Mouse (Mus musculus): ENCODE measurements around the gene Pde8b.
A peak's percentile ranks its signal among the peaks of the same experiment; 100 is the strongest.

Pde8b gene

DNA sequence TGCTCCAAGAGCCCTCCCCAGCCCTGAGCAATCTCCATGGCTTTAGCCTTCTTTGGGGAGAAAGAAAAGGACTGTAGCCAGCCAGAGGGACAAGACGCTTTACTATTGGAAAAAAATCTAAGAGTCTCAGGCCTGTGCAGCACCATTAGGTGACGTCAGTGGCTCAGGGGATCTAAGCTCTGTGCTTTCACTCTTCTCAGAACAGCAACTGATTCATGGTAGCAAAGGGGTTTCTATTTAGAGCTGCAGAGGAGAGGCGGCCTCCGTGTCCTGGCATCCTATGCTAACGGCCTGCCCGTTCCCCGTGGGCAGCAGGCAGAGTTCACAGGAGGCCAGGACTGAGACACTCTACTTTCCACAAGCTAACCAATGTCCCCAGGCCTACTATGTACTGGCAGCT, 169.1 kb downstream of the Pde8b start:
- no peak for DNase-seq (ENCODE audit: low spot score)

DNA sequence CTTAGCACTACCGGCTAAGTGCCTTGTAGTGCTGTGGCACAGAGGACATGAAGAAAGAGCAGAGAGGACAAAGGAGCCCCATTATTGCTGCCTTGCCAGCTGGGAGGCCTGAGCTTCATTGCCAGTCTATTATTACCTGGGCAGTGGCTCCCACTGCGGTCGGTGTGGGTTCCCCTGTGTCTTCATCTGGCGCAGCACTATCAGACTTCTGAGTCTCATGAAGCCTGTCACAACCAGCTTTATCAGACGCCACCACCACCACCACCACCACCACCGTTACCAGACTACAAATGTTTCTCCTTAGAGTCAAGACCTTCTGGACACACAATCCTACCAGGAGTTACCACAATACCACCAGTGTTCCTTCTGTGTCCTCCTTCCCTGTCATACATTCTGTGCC, 171.6 kb downstream of the Pde8b start:
- no peak for DNase-seq (ENCODE audit: low spot score)

DNA sequence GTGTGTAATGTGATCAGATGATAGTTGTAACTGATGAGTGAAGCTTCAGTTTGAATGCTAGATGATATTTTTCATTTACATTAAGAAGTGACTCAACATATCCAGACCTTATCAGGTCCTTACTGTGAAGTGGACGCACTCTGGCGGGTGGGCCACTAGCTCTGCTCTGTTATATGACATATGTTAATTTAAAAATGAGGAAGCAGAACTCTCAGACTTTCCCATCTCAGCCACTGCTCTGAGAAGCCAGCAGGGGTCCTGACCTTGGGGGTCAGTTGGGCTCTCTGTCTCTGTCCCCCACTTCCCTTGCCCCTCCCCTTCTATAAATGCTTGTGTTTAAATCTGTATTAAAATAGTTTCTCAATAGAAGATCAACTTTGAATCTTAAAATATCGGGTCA, 172.4 kb downstream of the Pde8b start:
- no peak for DNase-seq (ENCODE audit: low spot score)

DNA sequence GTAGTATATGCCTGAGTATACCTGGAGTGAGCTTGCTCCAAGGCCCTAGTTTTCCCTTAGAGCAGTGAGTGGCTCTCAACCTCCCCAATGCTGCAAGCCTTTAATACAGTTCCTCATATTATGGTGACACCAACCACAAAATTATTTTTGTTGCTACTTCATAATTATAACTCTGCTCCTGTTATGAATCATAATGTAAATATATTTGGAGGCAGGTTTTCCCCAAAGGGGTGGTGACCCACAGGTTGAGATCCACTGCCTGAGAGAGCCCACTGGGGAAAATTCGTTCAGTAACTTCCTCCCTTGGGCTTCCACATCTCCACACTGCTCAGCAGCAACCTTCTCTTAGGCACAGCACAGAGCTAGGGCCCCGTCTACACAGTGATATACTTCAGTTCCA, 174.0 kb downstream of the Pde8b start:
- DNase-seq (ENCODE audit: low spot score): no peak

DNA sequence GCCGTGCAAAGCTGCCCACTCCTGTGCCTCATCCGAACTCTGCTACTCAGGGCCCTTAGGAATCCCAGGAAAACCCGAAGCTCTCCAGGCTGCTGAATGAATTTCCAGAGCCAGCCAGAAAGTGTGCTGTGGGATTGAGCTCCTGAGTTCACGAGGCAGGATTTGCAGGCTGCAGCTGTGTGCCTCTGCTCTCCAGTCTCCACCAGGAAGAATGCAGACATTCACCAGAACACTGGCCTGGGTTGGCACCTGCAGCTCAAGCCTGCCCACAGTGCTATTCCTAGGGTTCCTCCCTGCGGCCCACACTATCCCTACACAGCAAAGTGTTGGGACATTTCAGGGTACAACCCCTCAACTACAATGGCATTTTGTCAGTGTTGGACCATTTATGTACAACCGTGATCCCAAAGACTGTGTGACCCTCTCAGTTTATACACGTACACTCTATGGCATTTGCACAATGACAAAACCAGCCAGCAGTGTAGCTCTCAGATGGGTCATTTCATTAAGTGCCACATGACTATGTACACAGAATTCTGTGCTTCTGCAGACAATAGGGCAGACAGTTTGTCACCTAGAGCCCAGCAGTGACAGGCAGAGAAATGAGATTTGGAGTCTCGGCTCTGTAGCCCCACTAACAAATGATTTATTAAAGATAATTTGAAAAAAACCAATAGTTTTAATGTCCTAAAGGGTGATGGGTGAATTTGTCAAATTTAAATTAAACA, 176.5 kb downstream of the Pde8b start:
- DNase-seq (ENCODE audit: low spot score): peak; percentile 27

DNA sequence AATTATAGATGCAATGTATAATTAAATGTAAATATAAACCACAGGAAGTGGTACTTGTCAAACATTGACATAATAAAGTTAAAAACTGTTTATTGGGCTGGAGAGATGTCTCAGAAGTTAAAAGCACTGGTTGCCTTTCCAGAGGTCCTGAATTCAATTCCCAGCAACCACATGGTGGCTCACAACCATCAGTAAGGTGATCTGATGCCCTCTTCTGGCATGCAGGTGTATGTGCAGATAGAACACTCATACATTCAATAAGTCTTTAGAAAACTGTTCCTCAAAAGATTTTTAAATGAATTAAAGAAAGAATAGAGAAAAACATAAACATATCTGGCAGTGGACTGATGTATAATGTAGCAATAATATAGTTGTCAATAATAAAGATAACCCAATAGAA, 179.9 kb downstream of the Pde8b start:
- DNase-seq (ENCODE audit: low spot score): no peak

DNA sequence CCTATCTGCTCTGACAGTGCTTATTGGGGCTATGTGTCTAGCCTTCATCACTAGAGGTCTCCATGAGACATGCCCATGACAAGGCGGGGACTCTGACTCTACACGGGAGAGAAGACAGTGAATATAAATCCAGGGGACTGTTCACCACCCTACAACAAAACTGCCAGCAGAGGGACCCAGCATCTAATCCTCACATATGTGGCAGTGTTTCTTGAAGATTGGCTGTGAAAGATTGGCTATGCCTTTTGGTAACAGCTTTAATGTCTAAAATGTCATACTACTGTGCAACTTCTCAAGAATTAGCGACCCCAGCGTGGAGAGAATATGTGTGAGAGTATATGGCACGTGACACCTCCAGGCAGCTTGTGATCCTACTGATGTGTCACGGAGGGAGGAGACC, 182.3 kb downstream of the Pde8b start:
- no peak for DNase-seq (ENCODE audit: low spot score)

DNA sequence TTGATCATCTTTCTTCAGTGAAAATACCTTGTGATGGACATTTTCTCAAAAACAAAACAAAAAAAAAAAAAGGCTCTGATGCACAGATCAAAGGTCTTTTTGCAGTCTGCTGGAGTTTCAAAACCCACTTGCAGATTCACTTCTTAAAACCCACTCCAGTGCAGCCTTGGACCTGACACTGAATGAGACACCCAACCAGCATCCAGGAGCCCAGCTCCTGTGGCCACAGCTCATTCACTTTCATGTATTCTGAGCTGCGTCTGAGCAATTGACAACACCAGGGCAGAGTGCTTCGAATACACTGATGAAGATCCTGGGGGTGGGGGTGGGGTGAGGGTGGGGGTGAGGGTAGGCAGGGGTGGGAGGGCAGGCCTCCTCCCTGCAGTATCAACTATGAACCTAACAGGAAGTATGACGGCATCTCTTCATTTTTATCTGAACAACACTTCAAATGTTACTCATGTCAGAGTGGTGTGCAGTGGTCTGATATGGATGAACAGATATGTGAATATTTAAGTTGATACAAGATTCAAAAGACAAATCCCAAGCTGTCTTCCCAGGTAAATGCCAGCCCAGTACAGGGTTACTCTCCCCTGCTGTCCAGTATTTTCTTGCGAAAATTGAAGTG, 186.6 kb downstream of the Pde8b start:
- no peak for DNase-seq (ENCODE audit: low spot score)

DNA sequence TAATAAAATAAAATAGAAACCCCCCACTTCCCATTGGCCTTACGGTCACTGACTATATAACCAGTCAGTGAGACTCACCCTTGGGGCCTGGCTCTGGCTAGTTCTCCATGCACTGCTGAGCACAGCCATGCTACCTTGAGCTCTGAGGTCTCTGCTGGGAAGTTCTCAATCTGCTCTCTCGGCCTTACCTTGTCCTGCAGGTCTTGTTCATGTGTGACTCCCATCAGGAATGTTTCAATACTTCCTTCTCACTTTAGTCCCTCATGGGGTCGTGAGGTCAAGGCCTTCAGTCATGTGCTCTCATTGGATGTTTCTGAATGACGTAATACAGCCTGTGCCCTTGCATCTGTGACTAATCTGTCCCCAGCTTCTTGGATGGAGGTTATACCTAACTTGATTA, 191.3 kb downstream of the Pde8b start:
- no peak for DNase-seq (ENCODE audit: low spot score)

DNA sequence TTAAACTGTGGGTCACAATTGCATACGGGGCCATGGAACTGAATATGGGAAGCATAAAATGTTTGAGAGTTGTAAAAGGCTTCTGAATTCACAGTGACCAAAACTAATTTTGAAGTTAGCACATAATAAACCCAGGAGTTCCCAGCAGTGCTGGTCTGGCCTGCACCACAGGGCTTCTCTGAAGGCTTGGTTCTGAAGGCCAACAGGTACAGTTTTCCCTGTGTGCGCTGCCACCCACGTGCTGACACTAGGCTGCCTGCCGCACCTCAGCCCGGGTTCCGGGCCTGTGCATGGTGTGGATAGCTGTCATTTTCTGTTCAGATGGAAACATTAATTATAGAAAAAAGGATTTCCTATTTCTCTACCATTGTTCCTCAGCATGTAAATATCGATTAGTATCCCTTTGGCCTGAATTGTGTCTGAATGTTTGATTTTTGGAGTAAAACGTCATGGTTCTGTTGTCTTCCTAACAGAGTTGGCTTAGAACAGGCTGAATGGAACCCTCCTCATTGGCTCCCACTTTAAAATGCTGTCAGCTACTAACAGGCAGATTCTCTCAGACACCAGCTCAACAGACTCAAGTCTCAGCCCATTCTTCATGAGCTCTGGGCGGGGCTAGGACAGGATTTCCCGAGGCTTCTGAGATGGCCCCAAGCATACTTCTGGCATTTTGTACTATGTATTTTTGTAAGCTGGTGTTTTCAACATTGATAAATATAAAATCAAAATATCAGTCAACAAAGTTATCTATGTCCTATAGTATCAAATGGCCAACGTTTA, 193.4 kb downstream of the Pde8b start:
- DNase-seq (ENCODE audit: low spot score): no peak

DNA sequence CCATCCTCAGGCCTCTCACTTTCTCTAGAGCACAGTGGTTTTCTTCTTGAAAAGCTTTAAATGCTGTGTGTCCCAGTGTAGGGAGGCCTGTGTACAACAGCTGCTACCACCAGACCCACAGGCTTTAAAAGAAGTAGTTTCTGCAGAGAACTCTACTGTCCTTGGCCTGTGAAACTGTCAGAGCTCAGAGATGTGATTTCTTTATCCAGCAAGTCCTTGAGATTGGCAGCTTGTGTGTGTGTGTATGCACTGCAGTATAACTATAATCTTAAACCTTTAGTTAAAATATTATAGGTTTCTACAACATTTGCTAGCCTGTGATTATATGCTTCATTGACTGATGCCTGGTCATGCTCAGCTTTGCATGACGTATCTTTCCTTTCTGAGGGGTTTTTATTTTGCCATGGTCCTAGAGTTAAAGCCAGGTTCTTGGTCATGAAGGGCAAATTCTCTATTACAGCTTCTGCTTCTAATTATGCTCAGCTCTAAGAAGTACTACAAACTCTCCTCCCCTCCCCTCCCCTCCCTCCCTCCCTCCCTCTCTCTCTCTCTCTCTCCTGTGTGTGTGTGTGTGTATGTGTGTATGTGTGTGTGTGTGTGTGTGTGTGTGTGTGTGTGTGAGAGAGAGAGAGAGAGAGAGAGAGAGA, 194.3 kb downstream of the Pde8b start:
- DNase-seq (ENCODE audit: low spot score): no peak

DNA sequence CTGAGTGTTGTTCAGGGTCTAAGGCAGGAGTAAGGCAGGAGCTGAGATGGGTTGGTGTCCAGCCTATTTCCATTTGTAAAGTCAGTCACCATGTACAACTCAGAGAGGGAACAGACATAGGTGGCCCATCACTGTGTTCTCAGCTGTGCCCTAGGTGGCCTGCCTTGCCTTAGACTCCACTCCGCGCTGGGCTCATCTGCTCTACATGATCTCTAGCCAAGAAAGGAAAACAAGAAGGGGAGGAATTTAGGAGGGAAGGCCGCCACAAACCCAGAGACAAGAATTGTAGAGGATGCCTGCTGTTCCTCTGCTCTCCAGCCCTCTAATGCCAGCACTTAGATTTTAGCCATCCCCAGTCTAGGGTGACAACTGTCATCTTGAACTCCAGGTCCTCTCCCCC, 197.7 kb downstream of the Pde8b start:
- DNase-seq (ENCODE audit: low spot score): no peak

DNA sequence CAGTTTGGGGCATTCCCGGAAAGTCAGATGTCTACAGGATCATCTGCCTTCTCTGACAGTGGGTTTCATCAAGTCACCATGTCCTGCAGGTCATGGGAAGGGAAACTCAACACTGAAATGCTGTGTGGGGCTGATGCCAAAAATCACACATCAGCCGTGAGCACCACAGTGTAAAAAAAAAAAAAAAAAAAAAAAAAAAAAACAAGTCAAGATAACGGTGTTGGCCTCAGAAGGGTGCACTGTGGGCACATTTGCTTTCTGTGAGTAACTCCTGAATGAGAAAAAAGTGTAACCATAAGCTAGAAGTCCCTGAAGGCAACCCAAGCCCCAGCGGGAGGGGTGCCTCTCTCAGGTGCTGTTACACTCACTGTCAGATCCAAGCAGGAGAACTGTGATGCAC, 199.7 kb downstream of the Pde8b start:
- DNase-seq (ENCODE audit: low spot score): no peak

DNA sequence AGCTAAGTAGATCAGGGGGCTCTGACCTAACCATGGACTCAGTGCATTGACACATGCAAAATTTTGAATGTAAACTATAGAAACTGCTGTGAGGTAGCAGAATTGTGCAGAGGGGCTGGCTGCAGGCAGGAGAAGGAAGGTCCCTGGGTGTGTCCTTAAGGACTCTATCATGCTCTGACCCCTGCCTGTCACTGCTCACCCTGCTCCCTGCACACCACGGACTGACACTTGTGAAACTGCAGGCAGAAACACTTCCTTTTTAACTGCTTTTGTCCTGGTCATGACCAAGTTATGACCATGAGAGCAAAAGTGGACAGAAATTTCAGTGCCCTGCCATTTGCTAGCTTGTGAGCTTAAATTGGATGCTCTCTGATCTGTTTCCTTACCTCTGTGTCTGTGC, 206.0 kb downstream of the Pde8b start:
- no peak for DNase-seq (ENCODE audit: low spot score)

DNA sequence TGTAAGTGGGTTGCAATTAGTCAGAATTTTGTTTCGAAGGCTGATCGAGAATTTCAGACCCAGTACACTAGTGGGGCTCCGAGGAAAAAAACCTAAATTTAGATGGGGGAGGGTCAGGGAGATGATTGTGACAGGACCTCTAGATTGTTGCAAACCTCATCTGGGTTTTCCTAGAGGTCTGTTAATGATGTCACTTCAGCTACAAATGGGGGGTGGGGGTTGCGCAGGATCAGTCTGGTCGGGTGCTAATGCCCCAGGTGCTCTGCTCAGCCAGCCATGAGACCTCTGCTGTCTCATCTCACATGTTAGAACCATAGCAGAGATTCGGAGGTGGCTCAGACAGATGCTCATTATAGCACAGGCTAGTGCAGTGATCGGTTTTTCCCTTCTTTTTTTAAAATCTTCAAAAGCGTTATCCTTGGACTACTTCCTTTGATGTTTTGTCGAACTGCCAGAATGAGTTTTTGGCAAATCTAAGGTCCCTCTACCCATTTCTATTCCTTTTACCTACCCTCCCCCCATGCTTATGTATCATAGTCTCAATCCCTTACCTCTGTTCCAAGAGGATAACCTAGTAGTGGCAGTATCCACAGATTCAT, 209.9 kb downstream of the Pde8b start:
- DNase-seq (ENCODE audit: low spot score): no peak

DNA sequence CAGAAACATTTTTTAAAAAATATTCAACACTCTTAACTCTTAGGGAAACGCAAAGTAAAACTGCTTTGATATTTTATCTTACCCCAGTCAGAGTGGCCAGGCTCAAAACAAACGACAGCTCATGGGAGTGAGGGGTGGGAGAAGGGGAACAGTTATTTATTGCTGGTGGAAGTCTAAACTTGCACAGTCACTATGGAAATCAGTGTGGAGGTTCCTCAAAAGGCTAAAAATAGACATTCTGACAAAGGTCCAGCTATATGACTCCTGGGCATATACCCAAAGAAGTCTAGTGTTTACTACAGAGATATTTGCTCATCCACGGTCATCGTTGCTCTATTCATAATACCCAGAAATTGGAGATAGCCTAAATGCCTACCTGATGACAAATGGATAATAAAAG, 211.9 kb downstream of the Pde8b start:
- no peak for DNase-seq (ENCODE audit: low spot score)

DNA sequence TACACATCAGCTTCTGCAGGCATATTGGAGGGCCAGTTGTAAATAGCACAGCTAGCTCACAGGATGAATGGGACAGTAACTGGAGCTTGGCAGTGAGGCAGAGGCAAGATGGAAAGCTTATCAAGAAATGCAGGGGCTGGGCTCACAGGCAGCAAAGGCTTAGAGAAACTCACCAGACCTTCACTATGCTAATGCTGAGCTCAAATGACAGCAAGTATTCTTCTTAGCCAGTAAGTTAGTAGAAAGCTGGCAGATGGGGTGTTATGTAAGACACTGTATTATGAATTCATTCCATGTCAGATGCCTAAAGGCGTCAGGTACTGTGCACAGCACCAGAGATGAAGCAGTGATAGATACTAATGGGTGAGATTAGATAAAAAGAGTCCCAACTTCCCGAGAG, 215.4 kb downstream of the Pde8b start:
- no peak for DNase-seq (ENCODE audit: low spot score)

DNA sequence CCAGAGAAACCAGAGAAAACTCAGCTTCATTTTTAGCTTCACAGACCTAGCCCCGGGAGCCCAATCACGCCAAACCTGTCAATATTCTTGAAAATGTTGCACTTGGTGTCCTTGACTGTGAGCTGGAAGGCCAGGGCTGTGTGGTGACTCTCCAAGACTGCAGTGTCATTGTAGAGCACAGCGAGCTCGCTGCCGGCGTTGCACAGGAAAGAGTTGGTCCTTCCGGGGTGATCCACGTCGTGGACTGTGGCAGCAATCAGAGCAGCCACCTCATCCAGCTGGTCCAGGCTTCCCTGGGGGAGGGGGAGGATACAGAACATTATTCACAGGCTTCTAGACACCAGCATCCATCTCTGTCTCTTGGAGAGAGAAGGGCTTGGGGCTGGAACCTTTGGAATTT, 216.0 kb downstream of the Pde8b start:
- no peak for DNase-seq (ENCODE audit: low spot score)

DNA sequence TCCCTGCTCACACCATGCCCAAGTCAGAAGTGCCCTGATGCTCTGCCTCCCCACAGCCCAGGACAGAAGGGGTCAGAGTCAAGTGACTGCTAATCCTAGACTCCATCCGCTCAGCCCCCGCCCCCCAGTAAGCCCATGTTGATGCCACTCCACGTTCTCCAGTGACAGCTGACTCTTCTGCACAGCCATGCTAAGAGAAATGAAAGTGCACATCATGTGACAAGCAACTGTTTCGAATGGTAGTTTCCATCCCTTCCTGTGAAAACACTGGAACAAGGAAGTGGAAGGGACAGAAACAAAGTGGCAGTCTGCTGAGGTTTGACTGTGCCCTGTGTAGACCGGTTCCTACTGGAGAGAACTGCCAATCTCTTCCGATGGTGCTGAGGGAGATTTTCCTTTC, 217.2 kb downstream of the Pde8b start:
- DNase-seq (ENCODE audit: low spot score): no peak

DNA sequence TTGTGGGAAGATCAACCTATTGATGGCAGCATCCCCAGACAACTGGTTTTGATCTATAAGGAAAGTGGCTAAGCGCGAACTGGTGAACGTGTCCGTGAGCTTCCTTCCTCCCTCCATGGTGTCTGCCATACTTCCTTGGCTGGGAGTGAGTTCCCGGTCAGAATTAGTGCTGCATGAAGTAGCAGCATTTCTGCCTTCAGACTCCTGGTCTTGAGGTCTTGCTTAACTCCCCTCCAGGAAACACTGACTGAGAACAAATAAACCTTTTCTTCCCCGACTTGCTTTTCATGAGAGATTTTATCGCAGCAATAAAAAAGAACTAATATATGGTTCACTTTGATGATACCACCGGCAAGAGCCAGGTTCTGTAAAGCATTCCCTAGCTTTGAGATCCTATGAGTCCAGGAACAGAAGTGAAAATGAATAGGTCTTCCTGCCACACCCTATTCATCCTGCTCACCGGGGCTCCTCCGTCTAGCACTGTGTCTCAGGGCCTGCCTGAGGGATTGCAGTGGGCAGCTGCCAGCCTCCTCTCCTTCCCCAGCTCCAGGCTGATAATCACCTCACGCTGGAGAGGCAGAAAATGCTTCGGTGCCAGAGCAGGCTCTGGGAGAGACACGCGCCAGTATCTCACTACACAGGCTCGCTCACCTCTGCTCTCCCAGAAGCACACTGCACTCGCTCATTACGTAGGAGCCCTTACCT, 217.9 kb downstream of the Pde8b start:
- no peak for DNase-seq (ENCODE audit: low spot score)

DNA sequence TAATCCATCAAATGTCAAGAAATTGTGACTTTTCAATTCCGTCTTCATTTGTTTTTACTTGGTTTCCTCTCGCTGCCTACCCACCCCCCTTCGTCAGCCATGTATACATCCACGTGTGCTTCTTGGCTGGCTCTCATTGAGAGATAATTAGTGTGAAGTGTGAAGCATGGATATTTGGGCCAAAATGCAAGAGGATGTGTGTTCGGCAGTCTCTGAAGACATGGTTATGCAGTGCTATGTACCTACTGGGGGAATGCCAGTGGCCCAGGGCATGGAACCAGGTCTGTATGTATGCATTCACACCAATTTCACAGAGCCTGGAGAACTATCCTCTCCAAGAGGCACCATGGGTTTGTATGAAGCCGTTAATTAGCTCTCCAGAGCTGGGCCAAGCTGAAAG, 219.3 kb downstream of the Pde8b start:
- DNase-seq (ENCODE audit: low spot score): no peak

DNA sequence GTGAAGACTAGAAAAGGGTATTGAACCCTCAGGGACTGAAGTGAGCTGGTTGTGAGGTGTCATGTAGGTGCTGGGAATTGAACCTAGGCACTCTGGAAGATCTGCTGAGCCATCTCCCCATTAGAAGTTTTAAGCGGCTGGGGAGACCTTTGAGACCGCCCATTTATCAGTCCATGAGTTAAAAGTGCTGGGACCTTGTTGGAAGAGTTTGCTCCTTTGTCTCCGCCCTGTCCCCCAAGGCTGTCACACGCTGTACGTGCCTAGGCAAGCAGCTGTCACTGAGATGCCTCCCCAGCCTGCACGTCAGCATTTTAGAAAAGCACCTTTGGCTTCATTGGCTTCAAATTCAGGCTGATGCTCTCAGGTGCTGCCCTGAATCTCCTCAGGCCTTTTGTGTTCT, 229.9 kb downstream of the Pde8b start:
- DNase-seq (ENCODE audit: low spot score): no peak

Data from yolk sac, embryonic 10.5 days (tissue).